Mouse (Mus musculus): ENCODE measurements around the gene Gabpb2. TPM values are rescaled to one million over a fixed set of nuclear protein-coding genes. Genes with fewer than 3 reads are reported as not detected.

The Gabpb2 gene
- polyA plus RNA-seq, 1 experiment from 2014 or later = 13.5 TPM

- H3K4me3 ChIP-seq (ENCODE audit: inconsistent target) = no peak overlapping the region
- H3K79me2 ChIP-seq (ENCODE audit: inconsistent target) = peaks cover 11% of the 10 kb centered on the region; the same call in 1 of the 2 replicates
- H3K27ac ChIP-seq = no peak overlapping the region
- peaks cover 19% of the 10 kb centered on the region for H3K36me3 ChIP-seq (ENCODE audit: inconsistent target)
- WGBS (ENCODE audit: missing documents) = 93% methylated on average over 11 of the region's 12 CpGs
Measured at GRCm38 (mm10) chr3:95239971-95240370, 22.3 kb upstream of the Gabpb2 start.

GRCm38 (mm10) chr3:95239022-95239421, 21.3 kb upstream of the Gabpb2 start:
- peaks cover 28% of the 10 kb centered on the region for H3K36me3 ChIP-seq (ENCODE audit: inconsistent target)
- H3K4me3 ChIP-seq (ENCODE audit: inconsistent target) = no peak overlapping the region

GRCm38 (mm10) chr3:95237541-95238099, 19.9 kb upstream of the Gabpb2 start:
- 68% methylated on average over 8 of the region's 8 CpGs for WGBS (ENCODE audit: missing documents)

More at GRCm38 (mm10) chr3:95239022-95239421, 21.3 kb upstream of the Gabpb2 start:
- Histone ChIP-seq H3K79me2 (ENCODE audit: inconsistent target) (peaks cover 21% of the 10 kb centered on the region; the same call in 1 of the 2 replicates), H3K27ac (no peak overlapping the region)
- WGBS (ENCODE audit: missing documents) = 81% methylated on average over 4 of the region's 6 CpGs

GRCm38 (mm10) chr3:95235386-95236301, 17.9 kb upstream of the Gabpb2 start:
- WGBS (ENCODE audit: missing documents) = 94% methylated on average over 22 of the region's 23 CpGs
- Histone ChIP-seq H3K36me3 (ENCODE audit: inconsistent target) (peaks cover 52% of the 10 kb centered on the region), H3K27ac (no peak overlapping the region)

More at GRCm38 (mm10) chr3:95237541-95238099, 19.9 kb upstream of the Gabpb2 start:
- Histone ChIP-seq H3K36me3 (ENCODE audit: inconsistent target) (peaks cover 42% of the 10 kb centered on the region), H3K27ac (no peak overlapping the region), H3K79me2 (ENCODE audit: inconsistent target) (peaks cover 35% of the 10 kb centered on the region), H3K4me3 (ENCODE audit: inconsistent target) (no peak overlapping the region)

GRCm38 (mm10) chr3:95233303-95233980, 15.7 kb upstream of the Gabpb2 start:
- Histone ChIP-seq H3K4me3 (ENCODE audit: inconsistent target) (no peak overlapping the region), H3K79me2 (ENCODE audit: inconsistent target) (peaks cover 63% of the 10 kb centered on the region), H3K27ac (no peak overlapping the region), H3K36me3 (ENCODE audit: inconsistent target) (peaks cover 52% of the 10 kb centered on the region)
- WGBS (ENCODE audit: missing documents) = 91% methylated on average over 16 of the region's 16 CpGs

More at GRCm38 (mm10) chr3:95235386-95236301, 17.9 kb upstream of the Gabpb2 start:
- Histone ChIP-seq H3K79me2 (ENCODE audit: inconsistent target) (peaks cover 53% of the 10 kb centered on the region), H3K4me3 (ENCODE audit: inconsistent target) (no peak overlapping the region)

- Histone ChIP-seq H3K4me3 (ENCODE audit: inconsistent target) (no peak overlapping the region), H3K27ac (no peak overlapping the region), H3K36me3 (ENCODE audit: inconsistent target) (peaks cover 52% of the 10 kb centered on the region), H3K79me2 (ENCODE audit: inconsistent target) (peaks cover 68% of the 10 kb centered on the region)
- 82% methylated on average over 7 of the region's 7 CpGs for WGBS (ENCODE audit: missing documents)
Measured at GRCm38 (mm10) chr3:95232771-95233170, 15.1 kb upstream of the Gabpb2 start.

GRCm38 (mm10) chr3:95231298-95232221, 13.8 kb upstream of the Gabpb2 start, which contains the start of gene Mllt11:
Gene Mllt11, minus strand, starts transcription at chr3:95232171.
- peak within 1 kb of the TSS; percentile 97 for H3K4me3 ChIP-seq (ENCODE audit: inconsistent target)
- H3K27ac ChIP-seq = peak within 1 kb of the TSS; percentile 98
- WGBS (ENCODE audit: missing documents) = 58% methylated on average over 12 of the region's 13 CpGs
- peaks cover 80% of the 10 kb centered on the region for H3K79me2 ChIP-seq (ENCODE audit: inconsistent target)
- peaks cover 49% of the 10 kb centered on the region for H3K36me3 ChIP-seq (ENCODE audit: inconsistent target)

- 6% methylated on average over 7 of the region's 8 CpGs for WGBS (ENCODE audit: missing documents)
- H3K27ac ChIP-seq = peak overlapping the region; percentile 98
- H3K79me2 ChIP-seq (ENCODE audit: inconsistent target) = peaks cover 85% of the 10 kb centered on the region
- peak overlapping the region; percentile 97 for H3K4me3 ChIP-seq (ENCODE audit: inconsistent target)
- peaks cover 41% of the 10 kb centered on the region for H3K36me3 ChIP-seq (ENCODE audit: inconsistent target)
Measured at GRCm38 (mm10) chr3:95230495-95231297, 13.0 kb upstream of the Gabpb2 start.

- WGBS (ENCODE audit: missing documents) = 3% methylated on average over 8 of the region's 13 CpGs
- Histone ChIP-seq H3K36me3 (ENCODE audit: inconsistent target) (peaks cover 33% of the 10 kb centered on the region), H3K4me3 (ENCODE audit: inconsistent target) (peak overlapping the region; percentile 97), H3K27ac (peak overlapping the region; percentile 98), H3K79me2 (ENCODE audit: inconsistent target) (peaks cover 85% of the 10 kb centered on the region)
Measured at GRCm38 (mm10) chr3:95229781-95230494, 12.2 kb upstream of the Gabpb2 start.

- H3K4me3 ChIP-seq (ENCODE audit: inconsistent target) = peak overlapping the region; percentile 97
- peaks cover 83% of the 10 kb centered on the region for H3K79me2 ChIP-seq (ENCODE audit: inconsistent target)
- H3K36me3 ChIP-seq (ENCODE audit: inconsistent target) = peaks cover 25% of the 10 kb centered on the region
- WGBS (ENCODE audit: missing documents) = under 1% methylated on average over 37 of the region's 43 CpGs
- H3K27ac ChIP-seq = peak overlapping the region; percentile 98
Measured at GRCm38 (mm10) chr3:95228894-95229780, 11.4 kb upstream of the Gabpb2 start.

- Histone ChIP-seq H3K27ac (peak within 1 kb of the TSS; percentile 98), H3K36me3 (ENCODE audit: inconsistent target) (peaks cover 17% of the 10 kb centered on the region), H3K4me3 (ENCODE audit: inconsistent target) (peak within 1 kb of the TSS; percentile 97), H3K79me2 (ENCODE audit: inconsistent target) (peaks cover 76% of the 10 kb centered on the region)
- WGBS (ENCODE audit: missing documents) = under 1% methylated on average over 48 of the region's 64 CpGs
Measured at GRCm38 (mm10) chr3:95228148-95228893, 10.6 kb upstream of the Gabpb2 start, which contains the start of gene Cdc42se1. Gene Cdc42se1, plus strand, starts transcription at chr3:95228732.

Measured in macrophage (primary cell).